Mouse (Mus musculus): ENCODE measurements around the gene Ghr.

Gene Ghr

GRCm38 (mm10) chr15:3582807-3583636, at the start of gene Ghr:
Gene Ghr (minus strand): TSS chr15:3583492.
- DNase-seq, result peak; percentile 82

GRCm38 (mm10) chr15:3622746-3623145, 39.5 kb upstream of the Ghr start:
- no peak for DNase-seq

GRCm38 (mm10) chr15:3620368-3620767, 37.1 kb upstream of the Ghr start:
- DNase-seq, result no peak

DNA sequence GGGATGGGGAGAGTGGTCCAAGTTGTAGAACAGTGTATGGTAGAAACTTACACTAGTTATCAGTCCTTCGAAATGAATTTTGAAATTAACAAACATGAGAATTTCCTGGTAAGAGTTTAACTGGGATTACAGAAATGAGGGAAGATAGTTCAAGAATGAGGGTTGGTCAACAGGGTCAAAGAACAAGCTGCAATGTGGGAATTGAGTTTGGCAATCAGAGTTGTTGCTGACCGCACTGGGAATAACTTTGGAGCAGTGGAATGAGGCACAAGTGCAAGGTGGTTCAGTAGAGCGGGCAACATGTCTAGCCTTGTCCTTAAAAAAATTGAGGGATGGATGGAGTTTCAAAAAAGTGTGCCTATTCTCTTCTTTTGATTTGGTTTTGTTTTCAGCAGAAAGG, 35.0 kb upstream of the Ghr start:
- DNase-seq, result no peak

DNA sequence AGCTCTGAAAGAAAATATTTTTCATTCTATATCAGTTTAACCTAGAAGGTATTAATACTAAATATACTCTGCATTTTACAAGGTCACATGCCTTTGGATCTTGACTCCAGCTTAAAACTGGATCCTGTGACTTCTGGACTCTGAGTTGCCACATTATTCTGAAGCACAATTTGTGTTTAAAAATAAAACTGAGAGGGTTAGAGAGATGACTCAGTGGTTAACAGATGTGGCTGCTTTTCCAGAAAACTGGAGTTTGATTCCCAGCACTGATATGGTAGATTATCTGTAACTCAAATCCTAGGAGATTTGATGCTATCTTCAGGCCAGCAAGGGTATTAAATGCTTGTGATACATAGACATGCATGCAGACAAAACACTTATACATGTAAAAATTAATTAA, 28.7 kb upstream of the Ghr start:
- no peak for DNase-seq

GRCm38 (mm10) chr15:3607951-3608350, 24.7 kb upstream of the Ghr start:
- DNase-seq, result no peak

- no peak for DNase-seq
These were observed 18.8 kb upstream of the Ghr start for GRCm38 (mm10) chr15:3602098-3602486.

DNA sequence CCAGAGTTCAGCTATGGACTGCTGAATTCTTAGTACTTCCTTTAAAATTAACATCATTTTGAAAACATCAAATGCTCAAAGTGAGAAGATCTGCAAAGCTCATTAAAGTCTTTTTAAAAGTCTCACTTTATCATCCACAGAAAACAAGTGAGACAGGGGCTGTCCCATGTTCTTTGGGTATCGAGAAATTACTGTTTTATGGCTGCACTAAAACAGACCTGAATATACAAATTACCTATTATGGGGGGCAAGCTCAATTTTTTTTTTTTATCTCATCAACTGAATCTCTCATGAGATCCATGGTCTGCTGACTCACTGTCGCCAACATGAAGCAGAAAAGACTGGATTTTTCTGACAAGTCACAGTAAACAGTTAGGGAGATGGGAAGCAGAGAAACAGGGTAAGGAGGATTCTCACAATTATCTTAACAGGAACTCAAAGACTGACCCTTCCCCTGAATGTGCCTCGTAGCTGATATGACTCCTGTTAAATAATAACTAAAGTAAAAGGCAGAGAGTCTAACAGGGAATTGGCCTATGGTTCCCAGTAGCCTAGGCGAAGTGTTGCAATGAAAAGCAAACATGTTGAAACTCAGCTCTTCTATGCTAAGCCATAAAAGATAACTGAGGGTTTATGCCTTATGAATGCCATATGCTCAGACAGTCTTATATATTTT, 18.3 kb upstream of the Ghr start:
- DNase-seq, result no peak

DNA sequence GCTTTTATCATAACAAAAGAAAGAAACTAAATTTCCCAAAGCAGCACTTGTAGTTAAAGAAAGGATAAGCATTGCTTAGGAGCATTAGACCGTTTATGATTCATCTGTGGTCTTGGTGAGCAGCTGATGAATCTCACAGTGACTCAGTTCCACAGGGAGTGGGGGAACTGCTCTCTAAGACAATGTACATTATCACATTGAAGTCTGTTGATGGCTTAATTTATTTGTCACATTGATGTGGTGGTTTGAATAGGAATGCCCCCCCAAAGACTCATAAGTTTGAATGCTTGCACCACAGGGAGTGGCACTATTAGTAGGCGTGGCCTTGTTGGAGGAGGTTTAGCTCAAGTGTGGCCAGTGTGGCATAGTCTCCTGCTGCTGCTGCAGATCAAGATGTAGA, 4.6 kb upstream of the Ghr start:
- DNase-seq, result no peak

DNA sequence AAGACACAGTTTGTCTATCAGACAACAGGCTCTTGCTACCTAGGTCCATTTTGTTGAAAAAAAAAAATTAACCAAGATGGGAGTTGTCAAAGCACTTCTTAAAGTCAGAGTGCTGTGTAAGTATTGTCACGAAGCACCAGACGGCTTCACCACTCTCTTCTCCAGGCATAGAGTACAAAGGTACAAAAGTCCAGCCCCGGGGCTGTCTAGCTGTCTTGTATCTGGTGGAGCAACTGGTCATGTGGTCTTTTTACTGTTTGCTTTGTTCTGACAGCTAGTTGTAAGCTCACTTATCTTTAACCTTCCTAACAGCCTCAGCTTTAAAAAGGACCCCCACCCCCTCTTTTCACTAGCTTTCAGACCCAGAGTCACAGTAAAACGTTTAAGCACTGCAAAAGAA, 1.1 kb upstream of the Ghr start:
- DNase-seq, result no peak

- peak; percentile 9 to 24 for DNase-seq
These were observed 1.2 kb downstream of the Ghr start for GRCm38 (mm10) chr15:3581861-3582806.

- no peak for DNase-seq
These were observed 2.0 kb downstream of the Ghr start for GRCm38 (mm10) chr15:3581337-3581736.

DNA sequence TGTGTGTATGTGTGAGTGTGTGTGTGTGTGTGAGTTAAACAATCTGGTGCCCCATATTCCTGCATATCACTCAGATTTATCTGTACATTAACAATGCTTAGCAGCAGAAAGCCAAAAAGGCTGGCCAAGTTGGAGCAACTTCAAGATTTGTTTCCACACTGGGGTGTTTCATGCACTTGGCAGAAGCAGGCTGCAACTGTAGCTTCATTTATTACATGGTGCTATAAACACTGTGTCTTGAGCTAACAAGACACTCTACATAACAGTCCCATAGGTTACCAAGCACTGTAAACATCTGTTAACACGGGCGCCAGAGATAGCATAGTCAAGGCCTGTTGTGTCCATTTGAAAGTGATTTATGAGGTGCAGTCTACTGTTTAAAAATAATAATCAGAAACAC, 3.1 kb downstream of the Ghr start:
- no peak for DNase-seq

- no peak for DNase-seq
These were observed 4.9 kb downstream of the Ghr start for GRCm38 (mm10) chr15:3578286-3578980.

- DNase-seq, result no peak
These were observed 14.0 kb downstream of the Ghr start for GRCm38 (mm10) chr15:3569178-3569903.

DNA sequence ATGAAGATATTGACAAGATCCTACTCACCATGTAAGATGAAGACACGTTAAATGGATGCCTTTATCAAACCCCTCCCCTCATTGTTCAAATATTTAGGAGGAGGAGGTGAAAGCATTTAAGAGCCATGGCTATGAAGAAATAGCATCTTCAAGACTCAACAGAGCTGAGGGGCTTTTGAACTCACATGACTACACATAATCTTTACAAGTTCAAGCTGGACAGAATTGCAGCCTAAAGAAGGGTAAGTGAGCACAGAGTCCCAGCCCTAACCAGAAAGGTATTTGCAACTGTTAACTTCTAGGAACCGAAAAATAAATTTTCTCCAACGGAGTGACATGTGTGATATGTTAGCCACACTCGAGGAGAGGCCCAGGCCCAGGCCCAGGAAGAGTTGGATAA, 18.7 kb downstream of the Ghr start:
- DNase-seq, result no peak

GRCm38 (mm10) chr15:3563929-3564516, 19.3 kb downstream of the Ghr start:
- DNase-seq, result no peak

DNA sequence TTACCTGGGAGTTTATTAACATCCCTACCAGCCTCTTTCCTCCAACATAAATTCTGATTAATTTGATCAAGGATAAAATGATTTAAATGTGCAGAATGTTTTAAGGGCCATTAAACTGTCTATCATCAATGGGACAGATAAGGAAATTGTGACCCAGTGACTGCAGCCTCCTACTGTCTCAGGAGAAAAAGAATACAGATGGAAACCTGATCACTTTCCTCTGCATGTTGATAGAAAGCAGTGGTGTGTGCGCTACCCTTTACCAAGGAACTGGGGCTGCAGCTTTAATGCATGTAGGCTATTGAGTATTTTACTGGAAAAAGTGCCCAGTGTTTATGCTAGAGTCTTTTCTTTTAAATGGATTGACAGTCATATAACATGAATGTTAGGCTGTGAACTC, 19.8 kb downstream of the Ghr start:
- DNase-seq, result no peak

DNA sequence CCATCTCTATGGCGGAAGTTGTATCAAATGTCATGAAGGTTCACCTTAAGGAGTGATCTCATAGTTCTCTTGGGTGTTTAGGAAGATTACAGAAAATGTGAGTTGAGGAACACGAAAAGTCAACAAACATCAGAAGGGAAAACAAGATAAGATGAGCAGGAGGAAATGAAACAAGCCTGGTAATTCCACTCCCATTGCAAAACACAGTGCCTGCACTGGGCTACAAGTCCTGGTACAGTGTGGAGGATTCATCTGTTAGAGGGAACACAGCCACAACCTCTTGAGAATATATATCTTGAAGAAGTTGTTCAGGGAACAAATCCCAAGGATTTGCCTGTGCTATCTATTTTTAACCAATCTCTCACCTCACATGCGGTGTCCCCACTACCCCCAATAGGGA, 24.8 kb downstream of the Ghr start:
- DNase-seq, result no peak

- no peak for DNase-seq
These were observed 39.0 kb downstream of the Ghr start for GRCm38 (mm10) chr15:3544289-3544688.

DNA sequence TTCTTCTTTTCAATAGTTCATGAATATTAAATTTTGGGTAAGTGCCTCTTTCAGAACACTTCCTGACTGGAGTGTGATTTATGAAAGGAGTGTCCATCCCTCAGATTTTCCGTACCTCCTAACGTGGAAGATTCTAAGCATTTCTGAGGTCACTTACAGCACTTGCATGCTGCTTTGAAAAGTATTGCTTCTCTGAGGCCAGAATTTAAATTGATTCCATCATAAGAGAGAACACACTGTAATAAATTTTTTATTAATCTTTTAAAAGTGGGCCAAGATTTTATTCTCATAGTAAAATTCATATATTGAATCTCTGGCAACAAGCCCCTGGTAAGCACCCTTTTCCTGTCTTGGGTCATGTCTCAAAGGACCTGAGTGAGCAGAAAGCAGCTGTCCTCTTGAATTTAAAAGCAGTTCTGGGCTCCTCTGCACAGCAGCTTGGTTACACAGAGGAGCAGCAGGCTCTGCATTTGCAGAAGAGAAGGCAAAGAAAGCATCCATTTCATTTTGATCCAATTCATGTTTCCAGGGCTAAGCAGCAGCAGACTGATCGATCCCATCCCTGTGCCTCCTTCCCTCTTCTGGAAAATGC, 46.9 kb downstream of the Ghr start:
- DNase-seq, result no peak
